Mouse (Mus musculus): ENCODE measurements at regions not wholly inside any gene's neighbourhood (a gene's known extent, or its start where the extent isn't known, plus 50 kb on each side); places are given as distances from the start of the nearest gene placed in this dataset.

DNA sequence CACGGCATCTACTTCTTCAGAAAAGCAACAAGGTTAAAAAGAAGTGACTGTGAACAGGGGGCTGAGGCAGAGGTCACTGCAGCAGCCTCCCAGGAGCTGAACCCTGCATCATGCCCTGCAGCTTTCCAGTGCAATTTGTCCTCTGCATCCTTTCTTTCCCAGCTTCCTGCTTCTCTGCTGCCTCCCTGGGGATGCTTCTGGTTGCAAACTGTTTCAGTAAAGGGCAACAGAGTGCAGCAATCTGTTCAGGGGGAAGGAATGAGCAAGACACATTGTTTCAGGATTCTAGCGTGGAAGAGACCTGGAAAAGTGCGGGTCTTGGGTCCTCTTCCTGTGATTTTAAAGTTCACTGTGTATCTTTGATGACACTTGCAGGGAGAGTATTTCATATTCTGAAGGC, 1032.7 kb downstream of the Synb start:
- peak; percentile 74 for ATAC-seq (ENCODE audit: insufficient number of reproducible peaks, low FRiP score, low TSS enrichment)

DNA sequence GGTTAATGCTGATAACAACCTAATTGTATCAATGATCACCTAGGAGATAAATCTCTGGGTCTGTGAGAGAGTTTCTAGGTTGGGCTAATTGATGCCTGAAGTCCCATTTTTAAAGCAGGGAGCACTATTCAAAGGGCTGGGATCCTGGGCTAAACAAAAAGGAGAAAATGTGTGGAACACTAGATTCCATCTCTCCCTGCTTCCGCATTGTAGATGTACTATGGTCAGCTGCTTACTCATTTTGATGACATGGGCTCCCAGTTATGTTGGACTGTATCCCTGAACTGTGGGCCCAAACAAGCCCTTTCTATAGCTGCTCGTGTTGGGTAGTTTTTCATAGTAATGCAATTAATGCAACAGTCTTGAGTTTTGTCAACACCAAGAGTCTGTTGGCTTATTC, 1047.1 kb downstream of the Synb start:
- ATAC-seq (ENCODE audit: insufficient number of reproducible peaks, low FRiP score, low TSS enrichment), result no peak

DNA sequence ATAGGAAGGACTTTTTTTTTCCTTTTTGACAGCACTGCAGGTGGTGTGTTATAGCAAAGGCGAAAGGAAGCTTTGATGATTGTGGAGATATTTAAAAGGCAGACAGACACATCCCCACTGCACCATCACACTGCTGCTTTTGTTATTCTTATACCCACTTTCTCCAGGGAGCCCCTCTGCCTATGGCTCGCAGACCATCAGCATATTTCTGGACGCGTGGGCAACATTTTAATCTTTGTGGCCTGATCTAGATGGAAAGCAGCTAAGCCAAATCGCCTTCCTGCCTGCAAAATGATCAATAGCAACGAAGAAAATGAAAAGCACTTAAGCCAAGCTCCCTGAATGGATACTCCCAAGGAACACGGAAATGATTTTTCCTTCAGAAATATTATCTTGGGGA, 1054.0 kb downstream of the Synb start:
- no peak for ATAC-seq (ENCODE audit: insufficient number of reproducible peaks, low FRiP score, low TSS enrichment)

DNA sequence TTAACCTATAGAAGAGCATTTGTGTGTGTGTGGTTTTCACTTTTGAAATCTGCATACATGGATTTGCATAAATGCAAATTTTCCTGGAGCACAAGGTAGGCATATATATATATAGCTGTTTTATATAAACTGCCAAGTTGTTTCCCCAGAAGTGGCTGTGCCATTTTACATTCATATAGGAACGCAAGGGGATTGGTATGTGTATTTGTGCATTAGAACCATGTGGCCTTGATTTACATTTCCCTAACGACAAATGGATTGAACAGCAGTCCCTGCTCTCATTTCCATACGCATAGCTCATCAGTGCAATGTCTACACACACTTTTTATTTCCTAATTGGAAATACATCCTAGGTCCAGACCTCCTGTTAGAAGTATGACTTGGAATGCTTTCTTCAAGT, 1069.9 kb downstream of the Synb start:
- ATAC-seq (ENCODE audit: insufficient number of reproducible peaks, low FRiP score, low TSS enrichment), result no peak

DNA sequence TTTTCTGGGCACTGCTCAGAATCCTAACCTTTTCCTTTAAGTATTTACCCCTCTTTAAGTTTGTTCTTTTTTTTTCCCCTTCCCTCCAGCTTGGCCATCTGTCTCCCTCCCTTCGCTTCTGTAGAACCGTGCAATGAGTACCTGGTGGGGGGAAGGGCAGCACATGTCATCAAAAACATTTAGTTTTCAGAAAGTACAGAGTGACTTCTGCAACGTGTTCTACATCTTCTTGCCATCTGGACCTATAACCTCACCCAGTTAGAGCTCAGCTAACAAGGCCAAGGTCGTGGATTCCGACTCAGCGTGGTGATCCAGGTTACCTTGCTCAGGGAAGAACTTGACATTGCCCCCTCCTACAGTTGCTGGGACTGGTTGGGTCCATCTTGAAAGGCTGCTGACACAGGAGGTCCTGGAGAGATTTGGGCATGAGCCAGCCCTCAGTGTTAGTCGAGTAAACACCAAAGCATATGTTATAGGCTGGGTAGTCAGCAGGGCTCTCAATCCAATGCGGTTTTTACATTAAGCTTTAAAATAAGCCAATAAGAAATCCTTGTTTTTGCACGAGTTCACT, 1075.0 kb downstream of the Synb start:
- peak; percentile 50 for ATAC-seq (ENCODE audit: insufficient number of reproducible peaks, low FRiP score, low TSS enrichment)

DNA sequence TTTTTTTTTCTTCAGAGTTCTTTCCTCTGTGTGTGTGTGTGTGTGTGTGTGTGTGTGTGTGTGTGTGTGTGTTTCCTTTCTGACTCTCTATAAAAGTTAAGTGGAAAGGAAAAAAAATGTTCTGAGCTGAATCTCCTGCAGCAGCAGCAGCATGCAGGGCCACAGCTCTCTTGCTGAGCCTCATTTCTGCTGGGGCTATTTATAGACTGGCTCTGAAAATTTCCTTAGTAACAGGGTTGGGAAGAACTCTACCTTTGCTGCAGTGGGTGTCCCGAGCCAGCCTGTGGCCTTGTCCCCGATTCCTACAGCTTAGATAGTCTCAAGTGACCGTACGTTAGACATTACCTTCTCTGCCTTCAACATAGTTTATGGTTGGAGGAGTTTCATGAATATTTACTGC, 1075.6 kb downstream of the Synb start:
- peak; percentile 78 for ATAC-seq (ENCODE audit: insufficient number of reproducible peaks, low FRiP score, low TSS enrichment)

DNA sequence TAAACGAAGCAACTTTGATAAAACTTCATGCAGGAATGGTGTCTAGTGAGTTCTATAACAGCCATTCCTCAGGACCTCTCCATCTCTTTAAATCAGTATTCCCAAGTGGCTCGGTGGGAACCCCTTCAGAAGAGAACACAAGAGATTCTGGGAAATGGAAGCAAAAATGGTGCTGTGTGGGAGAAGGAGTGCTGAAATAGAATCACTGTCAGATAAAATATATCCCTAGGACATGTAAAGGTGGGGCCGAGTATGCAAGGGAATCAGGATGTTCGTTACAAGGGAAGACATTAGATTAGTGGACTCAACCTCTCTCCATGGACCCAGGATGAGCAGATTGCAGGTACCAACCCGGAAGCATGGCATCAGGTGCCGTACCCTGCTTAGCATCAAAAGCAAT, 1076.1 kb downstream of the Synb start:
- ATAC-seq (ENCODE audit: insufficient number of reproducible peaks, low FRiP score, low TSS enrichment), result no peak

DNA sequence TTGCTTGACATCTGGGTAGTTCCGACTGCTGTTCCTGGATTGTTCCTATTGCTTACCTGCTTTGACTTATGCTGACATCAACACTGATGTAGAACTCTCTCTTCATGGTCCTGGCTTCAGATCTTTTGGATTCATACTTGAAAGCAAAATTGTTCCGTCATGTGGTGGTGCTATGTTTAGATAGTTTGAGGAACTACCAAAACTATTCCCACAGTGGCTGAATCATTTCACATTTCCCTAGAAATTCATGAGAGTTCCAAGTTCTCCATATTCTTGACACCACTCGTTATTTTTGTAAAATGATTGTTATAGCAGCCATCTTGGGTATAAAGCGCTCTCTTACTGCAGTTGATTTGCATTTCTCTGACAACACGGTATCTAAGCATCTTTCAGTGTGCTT, 1080.2 kb downstream of the Synb start:
- no peak for ATAC-seq (ENCODE audit: insufficient number of reproducible peaks, low FRiP score, low TSS enrichment)

DNA sequence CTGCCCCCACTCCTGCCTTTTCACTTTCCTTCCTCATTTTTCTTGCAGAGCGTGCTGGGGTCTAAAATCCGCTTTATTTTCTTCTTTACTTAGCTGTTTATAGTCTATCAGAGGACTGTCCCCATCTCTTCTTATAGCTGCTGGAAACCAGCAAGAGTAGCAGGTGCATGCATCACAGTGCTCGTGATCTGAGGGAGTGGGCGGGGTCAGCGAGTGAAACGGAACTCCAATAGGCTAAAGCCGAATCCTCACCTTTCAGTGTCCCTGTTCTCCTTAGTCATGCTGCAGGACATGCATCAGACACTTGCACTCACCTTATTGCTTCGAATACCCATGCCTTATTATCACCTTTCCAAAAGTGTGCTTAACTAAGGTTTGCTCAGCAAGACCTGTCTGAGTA, 1095.3 kb downstream of the Synb start:
- no peak for ATAC-seq (ENCODE audit: insufficient number of reproducible peaks, low FRiP score, low TSS enrichment)

DNA sequence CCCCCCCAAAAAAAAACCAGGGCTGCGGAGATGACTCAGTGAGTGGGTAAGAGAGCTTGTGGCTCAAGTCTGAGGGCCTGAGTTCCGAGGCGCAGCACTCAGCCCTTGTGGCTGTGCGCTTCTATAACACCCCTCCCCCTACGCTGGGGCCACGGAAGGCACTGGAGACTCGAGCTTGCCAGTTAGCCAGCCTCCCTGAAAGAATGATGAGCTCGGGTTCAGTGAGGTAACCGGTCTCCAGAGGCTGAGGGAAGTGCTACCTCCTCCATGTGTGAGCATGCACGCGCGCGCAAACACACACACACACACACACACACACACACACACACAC, 1096.7 kb downstream of the Synb start:
- no peak for ATAC-seq (ENCODE audit: insufficient number of reproducible peaks, low FRiP score, low TSS enrichment)

DNA sequence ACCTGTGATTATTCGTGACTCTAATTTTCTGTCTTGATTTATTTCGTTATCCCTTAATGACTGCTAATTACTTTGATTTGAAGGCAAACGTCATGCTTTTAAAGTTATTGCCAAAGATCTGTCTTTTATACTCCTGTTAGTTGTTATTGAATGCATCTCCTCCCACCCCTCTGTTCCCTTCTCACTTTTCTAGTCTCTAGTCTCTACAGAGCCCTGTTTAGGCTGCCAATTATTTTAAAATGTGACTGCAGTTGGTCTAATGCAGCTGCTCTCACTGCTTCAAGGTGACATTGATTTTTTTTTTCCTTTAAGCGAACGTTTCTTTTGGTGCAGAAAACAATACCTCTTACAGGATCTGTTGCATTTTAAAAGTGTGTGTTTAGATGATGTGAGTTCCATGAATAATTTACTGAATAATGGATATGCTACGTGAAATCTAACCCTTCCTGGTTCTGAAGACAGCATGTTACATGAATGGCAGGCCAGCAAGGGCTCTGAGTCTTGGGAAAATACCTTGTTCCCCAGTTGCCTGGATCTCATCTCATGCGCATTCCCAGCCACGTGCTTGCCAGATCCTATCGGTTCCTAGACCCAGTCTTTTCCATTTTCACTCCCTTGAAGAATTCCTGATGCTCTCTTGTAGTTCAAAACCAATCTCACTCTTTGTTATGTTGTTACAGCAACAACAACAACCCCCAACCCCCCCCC, 1097.2 kb downstream of the Synb start:
- ATAC-seq (ENCODE audit: insufficient number of reproducible peaks, low FRiP score, low TSS enrichment), result no peak

DNA sequence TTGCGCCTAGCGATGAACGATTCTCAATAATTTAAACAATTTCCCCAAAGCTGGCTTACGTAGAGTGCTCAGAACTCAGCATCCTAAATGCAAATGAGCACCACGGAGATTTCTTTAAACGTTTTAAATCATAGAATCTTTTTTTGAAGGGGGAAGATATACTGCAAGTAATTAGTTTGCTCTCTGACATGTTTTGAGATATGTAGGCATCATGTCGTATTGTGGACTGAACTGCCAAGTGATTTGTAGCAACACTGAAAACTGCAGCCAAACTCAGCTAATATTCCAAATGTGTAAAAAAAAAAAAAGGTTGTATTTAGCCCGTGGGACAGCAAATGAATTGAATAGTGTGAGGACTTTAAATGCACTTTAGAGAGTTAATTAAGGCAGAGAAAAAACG, 1097.9 kb downstream of the Synb start:
- ATAC-seq (ENCODE audit: insufficient number of reproducible peaks, low FRiP score, low TSS enrichment), result no peak

DNA sequence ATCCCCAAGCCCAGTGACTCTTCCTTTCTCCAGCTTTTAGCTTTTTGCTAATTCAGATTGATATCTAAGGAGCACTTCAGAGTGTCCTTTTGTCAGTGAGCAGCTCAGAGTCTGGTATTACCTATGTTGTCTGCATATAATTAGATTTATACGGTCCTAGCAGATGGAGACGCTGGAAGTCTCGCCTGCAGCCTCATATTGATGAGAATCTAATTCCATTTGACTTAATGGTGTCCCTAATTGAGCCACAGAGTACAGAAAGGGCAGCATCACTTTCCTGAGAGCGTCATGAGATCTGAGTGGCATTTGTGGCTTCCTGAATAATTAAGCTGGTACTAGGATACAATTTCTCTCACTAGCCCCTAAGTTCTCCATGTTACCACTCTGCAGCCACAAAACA, 1104.2 kb downstream of the Synb start:
- no peak for ATAC-seq (ENCODE audit: insufficient number of reproducible peaks, low FRiP score, low TSS enrichment)

DNA sequence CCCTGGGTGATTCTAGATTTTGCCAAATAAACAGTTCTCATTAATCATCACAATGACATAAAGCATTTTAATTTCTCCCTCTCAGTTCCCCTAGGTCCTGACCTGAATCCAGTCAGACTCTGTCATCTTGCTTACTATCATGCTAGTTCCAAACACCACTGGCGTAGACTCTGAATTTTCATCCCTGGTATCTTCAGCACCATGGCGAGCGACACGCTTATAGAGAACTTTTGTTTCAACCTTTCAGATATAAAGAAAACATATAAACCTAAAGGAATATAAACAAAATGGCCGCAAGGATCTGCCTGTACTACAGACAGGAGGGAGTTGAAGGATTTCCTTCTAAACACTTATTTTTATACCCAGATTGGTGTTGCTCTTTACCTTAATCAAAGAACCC, 1105.8 kb downstream of the Synb start:
- ATAC-seq (ENCODE audit: insufficient number of reproducible peaks, low FRiP score, low TSS enrichment), result no peak

DNA sequence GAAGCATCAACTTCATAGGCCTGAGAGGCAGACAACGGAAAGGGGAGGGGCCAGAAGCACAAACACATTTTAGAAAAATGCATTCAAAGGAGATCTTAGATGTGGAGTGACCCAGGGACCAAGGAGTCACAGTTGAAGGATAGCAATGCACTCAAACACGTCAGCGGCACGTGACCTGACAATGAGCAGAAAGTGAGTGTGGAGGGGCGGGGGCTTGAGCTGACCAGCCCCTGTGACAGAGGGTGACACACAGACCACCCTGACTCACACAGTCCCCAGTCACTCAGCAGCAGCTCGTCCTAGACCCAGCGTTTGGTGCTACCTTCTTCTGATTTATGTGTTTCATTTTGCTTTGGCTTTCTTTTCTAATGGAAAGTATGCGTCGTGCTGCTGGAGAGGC, 1111.5 kb downstream of the Synb start:
- no peak for ATAC-seq (ENCODE audit: insufficient number of reproducible peaks, low FRiP score, low TSS enrichment)

DNA sequence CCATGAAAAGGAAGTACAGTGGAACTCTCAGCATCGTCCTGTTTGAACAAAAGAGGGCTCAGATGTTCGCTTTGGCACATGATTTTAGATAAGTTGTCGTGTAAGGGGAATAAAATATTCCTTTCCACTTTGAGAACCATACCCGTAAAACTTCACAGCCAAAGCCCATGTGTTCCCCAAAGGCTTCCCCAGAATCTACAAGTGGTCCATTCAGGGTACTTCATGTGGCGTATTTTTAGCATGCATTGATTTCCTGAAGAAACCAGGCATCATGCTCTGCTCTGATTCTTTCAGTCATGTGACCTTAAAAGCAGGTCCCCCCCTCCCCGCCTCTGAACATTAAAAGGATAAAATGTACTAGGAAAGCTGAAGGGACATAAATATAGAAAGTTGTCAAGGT, 1112.9 kb downstream of the Synb start:
- no peak for ATAC-seq (ENCODE audit: insufficient number of reproducible peaks, low FRiP score, low TSS enrichment)

Data from cerebellum, adult (tissue).